Mouse (Mus musculus) midbrain, postnatal 0 days (tissue): ENCODE measurements around the gene Ppef1. TPM values are rescaled to one million over a fixed set of nuclear protein-coding genes. Genes with fewer than 3 reads are reported as not detected.

Experiments used
- ATAC-seq: fragments of 200-750 bp; cut with Nextera tagmentation; 2 replicates; pipeline ENCODE4 v1.8.0; 2017; ENCODE audit warnings: moderate number of reproducible peaks, mild to moderate bottlenecking, moderate TSS enrichment, moderate library complexity; ENCODE audit not compliant: low FRiP score
- DNase-seq: peaks from one replicate; pipeline ENCODE4 v3.0.0-alpha.2; 2015; ENCODE audit warnings: low spot score
- H3K27ac ChIP-seq: fragments of 300-500 bp; sonication (generic); 2 replicates; pipeline ENCODE4 v1.5.1; 2014; ENCODE audit warnings: low read depth, mild to moderate bottlenecking, low read length, mixed read lengths
- H3K27me3 ChIP-seq: fragments of 300-500 bp; sonication (generic); 2 replicates; pipeline ENCODE4 v1.6.1; 2014; ENCODE audit warnings: low read length, control low read depth, mixed read lengths; ENCODE audit not compliant: insufficient read depth
- H3K36me3 ChIP-seq: fragments of 300-500 bp; sonication (generic); 2 replicates; pipeline ENCODE4 v1.6.1; 2014; ENCODE audit warnings: low read length, control low read depth, mixed read lengths; ENCODE audit not compliant: insufficient read depth
- H3K4me1 ChIP-seq: fragments of 300-500 bp; sonication (generic); 2 replicates; pipeline ENCODE4 v1.6.1; 2014; ENCODE audit warnings: mild to moderate bottlenecking, control low read depth, antibody characterized with exemption, low read length, mixed read lengths; ENCODE audit not compliant: insufficient read depth
- H3K4me2 ChIP-seq: fragments of 300-500 bp; sonication (generic); 2 replicates; pipeline ENCODE4 v1.6.1; 2014; ENCODE audit warnings: low read depth, mild to moderate bottlenecking, low read length, mixed read lengths; ENCODE audit not compliant: poor library complexity, severe bottlenecking
- H3K4me3 ChIP-seq: fragments of 300-500 bp; sonication (generic); 2 replicates; pipeline ENCODE4 v1.5.1; 2014; ENCODE audit warnings: low read depth, mild to moderate bottlenecking, low read length, moderate library complexity
- H3K9ac ChIP-seq: fragments of 300-500 bp; sonication (generic); replicated peaks from 2 replicates; pipeline ENCODE4 v1.6.1; 2014; ENCODE audit warnings: mild to moderate bottlenecking, low read length, moderate library complexity, mixed read lengths; ENCODE audit not compliant: poor library complexity, severe bottlenecking
- H3K9me3 ChIP-seq: fragments of 300-500 bp; sonication (generic); 2 replicates; pipeline ENCODE4 v1.6.1; 2016; ENCODE audit warnings: low read length, control low read depth
- CTCF ChIP-seq: IDR thresholded peaks from 2 replicates; pipeline ENCODE4 v1.5.1; 2016; ENCODE audit warnings: antibody characterized with exemption, mild to moderate bottlenecking
- whole genome bisulfite sequencing: fragments of 180-500 bp; shearing (Covaris S2); extraction: QIAGEN DNeasy Blood & Tissue Kit; methylation state at CpG from one replicate; pipeline ENCODE4 v1.1.7; 2014; 5-methylcytosine and 5-hydroxymethylcytosine counted together
- polyA plus RNA-seq: library from polyadenylated mRNA; unstranded; fragments of >200 nt; fragmentation: Nextera tagmentation; extraction: Ambion mirVana; gene quantifications from 2 replicates; pipeline ENCODE4 v1.2.1, GENCODE M21; 2015
- total RNA-seq: library from RNA; depleted of rRNA; stranded (reverse); fragments of >200 nt; gene quantifications from 2 replicates; pipeline ENCODE4 v1.2.3, GENCODE M21; 2014; rRNA removed

The Ppef1 gene
- total and polyA plus RNA-seq, 2 experiments from 2014 or later: 0.22 to 0.84 TPM

DNA sequence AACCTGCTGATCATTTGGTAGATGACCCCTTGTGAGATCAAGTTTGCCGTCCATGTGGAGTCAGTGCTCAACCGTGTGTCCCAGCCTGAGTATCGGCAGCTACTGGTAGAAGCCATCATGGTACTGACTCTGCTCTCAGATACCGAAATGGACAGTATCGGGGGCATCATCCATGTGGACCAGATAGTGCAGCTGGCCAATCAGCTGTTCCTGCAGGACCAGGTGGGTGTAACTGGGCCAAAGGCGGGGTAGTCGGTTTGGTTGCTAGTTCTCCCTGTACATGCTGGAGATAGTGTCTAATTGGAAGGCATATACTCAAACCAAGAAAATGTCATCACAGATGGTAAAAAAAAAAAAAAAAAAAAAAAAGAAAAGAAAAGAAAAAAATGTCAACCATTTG lies 145.4 kb downstream of the Ppef1 start:
- DNase-seq (no peak), ATAC-seq (no peak)
- no peak for TF ChIP-seq CTCF
- no peaks in the 10 kb centered on the region for H3K4me1 ChIP-seq
- H3K9me3 ChIP-seq: no peaks in the 10 kb centered on the region
- H3K9ac ChIP-seq: no peak overlapping the region
- H3K27me3 ChIP-seq: peaks cover 3% of the 10 kb centered on the region; the same call in 1 of the 2 replicates
- no peak overlapping the region for H3K4me3 ChIP-seq
- no peak overlapping the region for H3K27ac ChIP-seq
- 97% methylated on average over 7 of the region's 7 CpGs for WGBS
- no peaks in the 10 kb centered on the region for H3K36me3 ChIP-seq
- H3K4me2 ChIP-seq: no peak overlapping the region

- peaks cover 3% of the 10 kb centered on the region; the same call in 1 of the 2 replicates for H3K27me3 ChIP-seq
- no peak overlapping the region for H3K4me2 ChIP-seq
- H3K9me3 ChIP-seq: no peaks in the 10 kb centered on the region
- H3K4me3 ChIP-seq: no peak overlapping the region
- no peaks in the 10 kb centered on the region for H3K4me1 ChIP-seq
- 58% methylated on average over 4 of the region's 4 CpGs for WGBS
- H3K27ac ChIP-seq: no peak overlapping the region
- no peak for TF ChIP-seq CTCF
- H3K36me3 ChIP-seq: no peaks in the 10 kb centered on the region
- DNase-seq (peak; percentile 21), ATAC-seq (no peak)
- no peak overlapping the region for H3K9ac ChIP-seq
Observed at GRCm38 (mm10) chrX:160588523-160588922, 147.0 kb downstream of the Ppef1 start.

DNA sequence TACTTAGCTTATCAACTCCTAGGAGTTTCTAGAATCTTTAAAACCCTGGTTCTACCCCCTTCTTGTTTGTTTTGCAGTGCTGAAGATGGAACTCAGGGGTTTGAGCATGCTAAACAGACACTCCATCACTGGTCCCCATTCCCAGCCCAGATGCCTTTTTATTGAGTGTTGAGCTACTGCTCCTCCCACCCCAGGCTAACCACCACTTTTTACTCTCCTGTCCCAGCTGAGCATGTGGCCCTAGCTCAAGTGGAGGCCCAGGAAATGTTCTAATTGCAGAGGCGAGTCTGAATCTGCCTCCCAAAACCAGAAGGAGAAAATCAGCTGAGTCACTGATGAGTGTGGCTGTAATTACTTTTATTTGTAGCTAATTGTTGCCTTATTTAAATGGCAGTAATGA lies 150.5 kb downstream of the Ppef1 start:
- DNase-seq: no peak
- no peak overlapping the region for H3K9ac ChIP-seq
- WGBS: 67% methylated on average over 1 of the region's 1 CpGs
- peaks cover 3% of the 10 kb centered on the region; the same call in 1 of the 2 replicates for H3K27me3 ChIP-seq
- H3K36me3 ChIP-seq: no peaks in the 10 kb centered on the region
- H3K4me2 ChIP-seq: no peak overlapping the region
- no peak overlapping the region for H3K27ac ChIP-seq
- ATAC-seq: no peak
- H3K4me1 ChIP-seq: no peaks in the 10 kb centered on the region
- TF ChIP-seq CTCF: no peak
- H3K4me3 ChIP-seq: no peak overlapping the region
- no peaks in the 10 kb centered on the region for H3K9me3 ChIP-seq

DNA sequence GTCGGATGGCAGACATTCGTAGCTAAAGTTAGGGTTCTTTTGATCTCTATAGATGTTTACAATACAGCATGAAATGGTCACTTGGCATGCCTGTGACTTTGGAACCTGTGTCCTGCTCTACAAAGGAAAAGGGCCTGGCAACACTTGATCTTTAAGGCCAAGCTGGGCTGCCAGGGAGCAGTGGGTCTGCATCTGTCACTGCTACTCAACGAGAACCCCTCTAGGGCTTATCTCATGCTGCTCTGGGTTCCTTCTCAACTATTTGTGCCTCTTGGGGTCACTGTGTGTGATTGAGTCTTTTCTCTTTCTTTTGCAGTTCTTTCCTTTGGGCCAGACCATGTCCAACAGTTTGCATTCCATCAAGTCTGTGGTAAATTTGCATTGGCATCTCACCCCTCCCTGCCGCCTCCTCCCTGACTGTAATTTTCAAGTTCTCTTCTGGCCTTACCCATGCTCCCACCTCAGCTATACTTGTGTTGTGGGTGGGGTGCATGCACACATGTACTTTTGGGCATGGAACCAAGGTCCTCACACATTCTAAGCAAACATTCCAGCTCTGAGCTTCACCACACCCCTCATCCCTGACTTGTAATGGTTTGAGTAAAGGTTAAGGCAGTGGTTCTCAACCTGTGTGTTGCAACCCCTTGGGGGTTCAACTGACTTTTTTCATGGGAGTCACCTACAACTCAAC lies 151.3 kb downstream of the Ppef1 start:
- peaks cover 3% of the 10 kb centered on the region; the same call in 1 of the 2 replicates for H3K27me3 ChIP-seq
- H3K27ac ChIP-seq: no peak overlapping the region
- no peaks in the 10 kb centered on the region for H3K9me3 ChIP-seq
- H3K4me1 ChIP-seq: no peaks in the 10 kb centered on the region
- H3K4me3 ChIP-seq: no peak overlapping the region
- ATAC-seq (no peak), DNase-seq (no peak)
- TF ChIP-seq CTCF: no peak
- 90% methylated on average over 4 of the region's 4 CpGs for WGBS
- no peak overlapping the region for H3K9ac ChIP-seq
- H3K4me2 ChIP-seq: no peak overlapping the region
- H3K36me3 ChIP-seq: no peaks in the 10 kb centered on the region

- H3K27me3 ChIP-seq: peaks cover 3% of the 10 kb centered on the region; the same call in 1 of the 2 replicates
- ATAC-seq (no peak), DNase-seq (peak; percentile 33)
- peak; percentile 64 for TF ChIP-seq CTCF
- H3K4me3 ChIP-seq: no peak overlapping the region
- no peaks in the 10 kb centered on the region for H3K4me1 ChIP-seq
- 61% methylated on average over 5 of the region's 5 CpGs for WGBS
- no peaks in the 10 kb centered on the region for H3K9me3 ChIP-seq
- no peak overlapping the region for H3K27ac ChIP-seq
- H3K36me3 ChIP-seq: no peaks in the 10 kb centered on the region
- no peak overlapping the region for H3K9ac ChIP-seq
- no peak overlapping the region for H3K4me2 ChIP-seq
Observed at GRCm38 (mm10) chrX:160583589-160583988, 152.0 kb downstream of the Ppef1 start.

Other genes starting within 250 kb of the Ppef1 start
- 16.3 and 19.3 TPM in 2 replicates for gene Phka2, start 233.6 kb downstream of the Ppef1 start, total RNA-seq
- gene Phka2, start 233.6 kb downstream of the Ppef1 start, polyA plus RNA-seq: 6.3 and 8.2 TPM in 2 replicates
- not detected in 2 replicates for gene Rs1, start 32.2 kb upstream of the Ppef1 start, total RNA-seq
- gene Rs1, start 32.2 kb upstream of the Ppef1 start, polyA plus RNA-seq: 0.02 TPM in 1 of 2 replicates, not detected in the other
- gene Gja6, start 171.3 kb upstream of the Ppef1 start, total RNA-seq: 0.33 and 0.38 TPM in 2 replicates
- gene Gja6, start 171.3 kb upstream of the Ppef1 start, polyA plus RNA-seq: 0.07 TPM in 1 of 2 replicates, not detected in the other